ENCODE assay signal across 1 mouse cellular context in the genomic region with DNA sequence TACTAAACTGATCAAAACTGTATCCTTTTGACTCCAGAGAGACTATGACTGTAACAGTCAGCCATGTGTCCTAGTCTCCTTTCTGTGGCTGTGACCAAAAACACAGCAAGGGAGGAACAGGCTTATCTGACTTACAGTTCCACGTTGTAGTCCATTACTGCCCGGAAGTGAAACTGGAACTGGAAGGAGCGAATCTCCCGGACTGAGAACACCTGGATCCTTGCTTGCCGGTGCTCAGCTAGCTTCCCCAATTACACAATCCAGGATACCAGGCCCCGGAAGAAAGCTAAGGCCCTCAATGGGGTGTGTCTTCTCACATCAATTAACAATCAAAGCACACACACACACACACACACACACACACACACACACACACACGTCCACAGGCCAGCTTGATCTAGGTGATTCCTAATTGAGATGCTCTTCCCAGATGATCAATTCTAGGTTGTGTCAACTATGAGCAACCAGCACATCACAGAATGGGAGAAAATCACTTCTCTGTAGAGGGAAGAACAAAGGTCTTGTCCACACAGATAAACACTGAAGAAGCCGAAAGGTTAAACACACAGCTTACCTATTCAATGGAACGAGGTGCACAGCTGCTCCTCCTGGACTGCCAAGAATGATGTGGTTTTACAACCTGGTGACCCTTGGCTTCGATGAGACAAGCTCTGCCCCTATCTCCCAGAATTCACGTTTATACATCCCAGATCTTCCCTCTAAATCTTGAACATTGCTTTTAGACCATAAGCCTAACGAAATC.
TF ChIP-seq lines count a peak whose summit lies in the region.

No protein-coding gene starts in this region.

TF ChIP-seq in MEL, 35 proteins besides CTCF, POLR2A, EP300 and RAD21:
- TF ChIP-seq ZNF384 (IDR thresholded peaks at IDR 0.05; ENCODE audit: low read depth, low read length), result no peak
- TF ChIP-seq BHLHE40 (IDR thresholded peaks at IDR 0.05; ENCODE audit: borderline replicate concordance, low read depth, low read length), result no peak
- no peak for TF ChIP-seq ZC3H11A (IDR thresholded peaks at IDR 0.05; ENCODE audit: low read depth, low read length)
- no peak for TF ChIP-seq NELFE (IDR thresholded peaks at IDR 0.05; ENCODE audit: low read depth, low read length)
- no peak for TF ChIP-seq GABPA (IDR thresholded peaks at IDR 0.05; ENCODE audit: low read depth, low read length)
- TF ChIP-seq MEF2A (IDR thresholded peaks at IDR 0.05; ENCODE audit: extremely low read depth, insufficient replicate concordance, low read depth, low read length, poor library complexity, severe bottlenecking), result no peak
- no peak for TF ChIP-seq GATA1 (IDR thresholded peaks at IDR 0.05; ENCODE audit: low read depth, low read length)
TF ChIP-seq in MEL: peak in this region for 0.
